Mouse (Mus musculus) spleen, adult 2 months (tissue): ENCODE results near the gene Ank. TPM values are rescaled to one million over a fixed set of nuclear protein-coding genes. Genes with fewer than 3 reads are reported as not detected.

Experiments
- DNase-seq, 2 experiments: peaks; one replicate each; pipeline versions ENCODE4 v3.0.0 to v3.0.0-alpha.2; 2012 to 2021; ENCODE audit warnings: low spot score in 2 of 2, low read depth in 1 of 2
- H3K27ac ChIP-seq: fragments of 200-500 bp; 2 replicates; pipeline ENCODE4 v1.5.1; 2012; ENCODE audit warnings: low read length, inconsistent platforms; ENCODE audit not compliant: insufficient read depth
- H3K27me3 ChIP-seq: fragments of 200-500 bp; 2 replicates; pipeline ENCODE4 v1.6.1; 2012; ENCODE audit warnings: mild to moderate bottlenecking, moderate library complexity, low read length, inconsistent platforms; ENCODE audit not compliant: control insufficient read depth, insufficient read depth
- H3K36me3 ChIP-seq: fragments of 200-500 bp; 2 replicates; pipeline ENCODE4 v1.6.1; 2012; ENCODE audit warnings: mild to moderate bottlenecking, low read length, inconsistent platforms; ENCODE audit not compliant: control insufficient read depth, insufficient read depth
- H3K4me1 ChIP-seq: fragments of 200-500 bp; 2 replicates; pipeline ENCODE4 v1.6.1; 2011; ENCODE audit warnings: inconsistent platforms; ENCODE audit not compliant: control insufficient read depth, insufficient read depth, insufficient read length
- H3K4me3 ChIP-seq: fragments of 200-500 bp; 2 replicates; pipeline ENCODE4 v1.5.1; 2011; ENCODE audit warnings: mild to moderate bottlenecking, inconsistent platforms; ENCODE audit not compliant: insufficient read depth, insufficient read length; ENCODE audit errors: extremely low read depth
- CTCF ChIP-seq: fragments of 200-500 bp; IDR thresholded peaks from 2 replicates; pipeline ENCODE4 v1.5.1; 2011; ENCODE audit warnings: mild to moderate bottlenecking, inconsistent platforms; ENCODE audit not compliant: insufficient read depth, insufficient read length, insufficient replicate concordance; ENCODE audit errors: extremely low read depth
- POLR2A ChIP-seq: fragments of 200-500 bp; IDR thresholded peaks from 2 replicates; pipeline ENCODE4 v1.6.1; 2011; ENCODE audit warnings: low read depth, low read length, inconsistent platforms
- WGBS: fragments of 180-500 bp; shearing (Covaris S2); methylation state at CpG from one replicate; pipeline ENCODE4 v1.1.7; 2018; 5-methylcytosine and 5-hydroxymethylcytosine counted together
- polyA plus RNA-seq: library from polyadenylated mRNA; depleted of rRNA; stranded (reverse); fragments of >200 nt; gene quantifications from 2 replicates; pipeline ENCODE4 v1.2.3, GENCODE M21; 2012

Gene Ank
- polyA plus RNA-seq, 1 experiment: 20.2 TPM

- no peaks in the 10 kb centered on the region; the same call in 1 of the 2 replicates for H3K4me1 ChIP-seq
- no peak overlapping the region for H3K27ac ChIP-seq
- WGBS: 84% methylated on average over 5 of the region's 5 CpGs
These were observed 29.5 kb downstream of the Ank start for GRCm38 (mm10) chr15:27495981-27496401.

GRCm38 (mm10) chr15:27496596-27497299 lies 30.3 kb downstream of the Ank start:
- no peaks in the 10 kb centered on the region for H3K4me1 ChIP-seq
- H3K4me3 ChIP-seq: no peak overlapping the region
- TF ChIP-seq POLR2A (no peak), CTCF (no peak)
- no peak for DNase-seq
- H3K36me3 ChIP-seq: no peaks in the 10 kb centered on the region
- H3K27me3 ChIP-seq: no peaks in the 10 kb centered on the region
- WGBS: 82% methylated on average over 11 of the region's 11 CpGs
- peak overlapping the region; percentile 29; the same call in 1 of the 2 replicates for H3K27ac ChIP-seq

More at GRCm38 (mm10) chr15:27495981-27496401, 29.5 kb downstream of the Ank start:
- no peak for DNase-seq
- Histone ChIP-seq H3K27me3 (no peaks in the 10 kb centered on the region), H3K36me3 (no peaks in the 10 kb centered on the region), H3K4me3 (no peak overlapping the region)
- no peak for TF ChIP-seq POLR2A
- no peak for TF ChIP-seq CTCF

- Histone ChIP-seq H3K36me3 (no peaks in the 10 kb centered on the region), H3K27me3 (no peaks in the 10 kb centered on the region), H3K4me3 (no peak overlapping the region), H3K4me1 (no peaks in the 10 kb centered on the region), H3K27ac (peak overlapping the region; percentile 26; the same call in 1 of the 2 replicates)
- WGBS: 79% methylated on average over 7 of the region's 7 CpGs
- DNase-seq: no peak
- TF ChIP-seq CTCF (no peak), POLR2A (no peak)
These were observed 31.0 kb downstream of the Ank start for GRCm38 (mm10) chr15:27497300-27497997.

- 67% methylated on average over 5 of the region's 5 CpGs for WGBS
- Histone ChIP-seq H3K36me3 (no peaks in the 10 kb centered on the region), H3K4me1 (no peaks in the 10 kb centered on the region), H3K27me3 (no peaks in the 10 kb centered on the region), H3K27ac (no peak overlapping the region), H3K4me3 (no peak overlapping the region)
- no peak for DNase-seq
- TF ChIP-seq POLR2A (no peak), CTCF (no peak)
These were observed 31.6 kb downstream of the Ank start for GRCm38 (mm10) chr15:27498078-27498477.

- Histone ChIP-seq H3K27ac (no peak overlapping the region), H3K36me3 (no peaks in the 10 kb centered on the region), H3K4me3 (no peak overlapping the region), H3K4me1 (no peaks in the 10 kb centered on the region), H3K27me3 (no peaks in the 10 kb centered on the region)
- WGBS: 74% methylated on average over 15 of the region's 15 CpGs
- TF ChIP-seq CTCF (no peak), POLR2A (no peak)
- no peak for DNase-seq
These were observed 33.9 kb downstream of the Ank start for GRCm38 (mm10) chr15:27500390-27500789.

GRCm38 (mm10) chr15:27502338-27502737 lies 35.9 kb downstream of the Ank start:
- WGBS: 96% methylated on average over 13 of the region's 13 CpGs
- Histone ChIP-seq H3K36me3 (no peaks in the 10 kb centered on the region), H3K4me3 (no peak overlapping the region), H3K27me3 (no peaks in the 10 kb centered on the region), H3K4me1 (no peaks in the 10 kb centered on the region), H3K27ac (no peak overlapping the region)
- TF ChIP-seq CTCF (no peak), POLR2A (no peak)
- DNase-seq: no peak
